Mouse (Mus musculus) MEL-GATA-1-ER (cell line): ENCODE data around the gene Pde1b.

ENCODE experiments used
- DNase-seq: peaks from one replicate; pipeline ENCODE4 v3.0.0-alpha.2; 2012; ENCODE audit warnings: low read depth; ENCODE audit errors: extremely low read depth

Pde1b gene

GRCm38 (mm10) chr15:103547983-103548382, 45.1 kb downstream of the Pde1b start:
- DNase-seq: no peak

GRCm38 (mm10) chr15:103549475-103549874, 46.6 kb downstream of the Pde1b start:
- DNase-seq: peak; percentile 20

- DNase-seq: no peak
Measured at GRCm38 (mm10) chr15:103551053-103551452, 48.2 kb downstream of the Pde1b start.

- peak; percentile 12 for DNase-seq
Measured at GRCm38 (mm10) chr15:103552096-103552690, 49.4 kb downstream of the Pde1b start.

GRCm38 (mm10) chr15:103564981-103565380, 62.1 kb downstream of the Pde1b start, which contains the start of gene Glycam1:
Glycam1 (minus strand) TSS chr15:103565081.
- no peak for DNase-seq
